Mouse (Mus musculus) liver, embryonic 14.5 days (tissue): ENCODE measurements around the gene Crygc. TPM values are rescaled to one million over a fixed set of nuclear protein-coding genes. Genes with fewer than 3 reads are reported as not detected.

ENCODE experiments used
- ATAC-seq: fragments of 200-750 bp; cut with Nextera tagmentation; 2 replicates; pipeline ENCODE4 v1.8.0; 2017; ENCODE audit warnings: moderate number of reproducible peaks, mild to moderate bottlenecking, moderate library complexity; ENCODE audit not compliant: insufficient read depth
- DNase-seq, 3 experiments: peaks; one replicate each; pipeline ENCODE4 v3.0.0-alpha.2; 2012 to 2013; ENCODE audit warnings: low read depth in 3 of 3, low spot score in 3 of 3
- H3K27ac ChIP-seq: fragments of 300-500 bp; sonication (generic); 2 replicates; pipeline ENCODE4 v1.5.1; 2014; ENCODE audit warnings: moderate library complexity, mild to moderate bottlenecking, control low read depth, inconsistent platforms
- H3K27me3 ChIP-seq: fragments of 300-500 bp; sonication (generic); 2 replicates; pipeline ENCODE4 v1.6.1; 2014; ENCODE audit warnings: mild to moderate bottlenecking, low read length, moderate library complexity; ENCODE audit not compliant: control insufficient read depth, insufficient read depth
- H3K36me3 ChIP-seq: fragments of 300-500 bp; sonication (generic); replicated peaks from 2 replicates; pipeline ENCODE4 v1.6.1; 2014; ENCODE audit warnings: low read depth; ENCODE audit not compliant: control insufficient read depth, insufficient read depth
- H3K4me1 ChIP-seq, 2 experiments: fragments of 200-500 bp in 1 of 2; fragments of 300-500 bp in 1 of 2; sonication (generic) in 1 of 2; replicated peaks; 2 replicates each; pipeline ENCODE4 v1.6.1; 2012 to 2014; ENCODE audit warnings: antibody characterized with exemption in 1 of 2, inconsistent platforms in 1 of 2, low read length in 1 of 2; ENCODE audit not compliant: control insufficient read depth in 2 of 2, insufficient read depth in 2 of 2
- H3K4me2 ChIP-seq: fragments of 300-500 bp; sonication (generic); 2 replicates; pipeline ENCODE4 v1.6.1; 2014; ENCODE audit warnings: low read depth, mild to moderate bottlenecking, control low read depth, moderate library complexity
- H3K4me3 ChIP-seq, 2 experiments: fragments of 200-500 bp in 1 of 2; fragments of 300-500 bp in 1 of 2; sonication (generic) in 1 of 2; 2 replicates each; pipeline ENCODE4 v1.5.1; 2012 to 2014; ENCODE audit warnings: low read depth in 2 of 2, low read length in 2 of 2, mild to moderate bottlenecking in 2 of 2, control low read depth in 1 of 2, inconsistent platforms in 1 of 2, moderate library complexity in 1 of 2; ENCODE audit not compliant: insufficient read depth in 1 of 2
- H3K9ac ChIP-seq: fragments of 300-500 bp; sonication (generic); replicated peaks from 2 replicates; pipeline ENCODE4 v1.6.1; 2014; ENCODE audit warnings: mild to moderate bottlenecking, control low read depth, moderate library complexity
- H3K9me3 ChIP-seq: fragments of 300-500 bp; sonication (generic); 2 replicates; pipeline ENCODE4 v1.6.1; 2016; ENCODE audit warnings: low read length, mixed read lengths; ENCODE audit not compliant: control insufficient read depth
- CTCF ChIP-seq: IDR thresholded peaks from 2 replicates; pipeline ENCODE4 v1.5.1; 2016; ENCODE audit warnings: antibody characterized with exemption, low read depth, control low read depth
- EP300 ChIP-seq: IDR thresholded peaks from 2 replicates; pipeline ENCODE4 v1.6.1; 2016; ENCODE audit warnings: antibody characterized with exemption, low read depth
- WGBS: fragments of 180-500 bp; shearing (Covaris S2); extraction: QIAGEN DNeasy Blood & Tissue Kit; methylation state at CpG from one replicate; pipeline ENCODE4 v1.1.7; 2014; ENCODE audit not compliant: insufficient replicate concordance; 5-methylcytosine and 5-hydroxymethylcytosine counted together
- polyA plus RNA-seq, 2 experiments: library from polyadenylated mRNA; depleted of rRNA in 1 of 2; stranded (reverse) in 1 of 2; unstranded in 1 of 2; fragments of >200 nt; fragmentation: Nextera tagmentation in 1 of 2; extraction: Ambion mirVana in 1 of 2; gene quantifications; 2 replicates each; pipeline versions ENCODE4 v1.2.1 to v1.2.3; 2012 to 2014

Crygc gene
- polyA plus RNA-seq (2012; rRNA removed) (not detected in 2 replicates), polyA plus RNA-seq (2014; fragmentation: Nextera tagmentation; extraction: Ambion mirVana) (not detected in 2 replicates)

- Histone ChIP-seq H3K36me3 (no peaks in the 10 kb centered on the region), H3K27me3 (no peaks in the 10 kb centered on the region), H3K27ac (no peak within 1 kb of the TSS), H3K9me3 (no peaks in the 10 kb centered on the region), H3K4me1 (no peaks in the 10 kb centered on the region), H3K4me3 (no peak within 1 kb of the TSS), H3K9ac (no peak within 1 kb of the TSS), H3K4me2 (no peak within 1 kb of the TSS)
- TF ChIP-seq CTCF (no peak), EP300 (no peak)
- 56% methylated on average over 6 of the region's 6 CpGs for WGBS
- ATAC-seq (no peak), DNase-seq (no peak)
Observed at GRCm38 (mm10) chr1:65073589-65073988, at the start of gene Crygc. Gene Crygc, minus strand, starts transcription at chr1:65073689.

GRCm38 (mm10) chr1:65122574-65123372 is 49.3 kb upstream of the Crygc start, which contains the start of gene D630023F18Rik:
Gene D630023F18Rik, minus strand, starts transcription at chr1:65123214.
- no peak within 1 kb of the TSS for H3K27ac ChIP-seq
- TF ChIP-seq CTCF = no peak
- TF ChIP-seq EP300 = no peak
- no peaks in the 10 kb centered on the region for H3K36me3 ChIP-seq
- no peaks in the 10 kb centered on the region for H3K27me3 ChIP-seq
- H3K4me1 ChIP-seq = peaks cover 0 to 3% of the 10 kb centered on the region in 2 experiments; a peak in 1 of 4 replicates
- no peak within 1 kb of the TSS for H3K9ac ChIP-seq
- H3K9me3 ChIP-seq = no peaks in the 10 kb centered on the region
- no peak within 1 kb of the TSS for H3K4me2 ChIP-seq
- 30% methylated on average over 9 of the region's 9 CpGs for WGBS
- H3K4me3 ChIP-seq = no peak within 1 kb of the TSS
- DNase-seq (no peak), ATAC-seq (no peak)

- Histone ChIP-seq H3K4me1 (peaks cover 0 to 3% of the 10 kb centered on the region in 2 experiments; a peak in 1 of 4 replicates), H3K36me3 (no peaks in the 10 kb centered on the region), H3K27ac (no peak within 1 kb of the TSS), H3K9ac (no peak within 1 kb of the TSS), H3K27me3 (no peaks in the 10 kb centered on the region), H3K4me2 (no peak within 1 kb of the TSS), H3K4me3 (no peak within 1 kb of the TSS), H3K9me3 (no peaks in the 10 kb centered on the region)
- DNase-seq (no peak), ATAC-seq (no peak)
- TF ChIP-seq EP300 (no peak), CTCF (no peak)
- 79% methylated on average over 1 of the region's 1 CpGs for WGBS
Observed at GRCm38 (mm10) chr1:65119438-65119837, 45.9 kb upstream of the Crygc start, which contains the start of gene Gm28845. Gene Gm28845, minus strand, starts transcription at chr1:65119558.

- no peak overlapping the region for H3K9ac ChIP-seq
- H3K27ac ChIP-seq = no peak overlapping the region
- no peak for DNase-seq
- no peaks in the 10 kb centered on the region for H3K36me3 ChIP-seq
- H3K4me3 ChIP-seq = no peak overlapping the region
- ATAC-seq = no peak
- no peaks in the 10 kb centered on the region for H3K27me3 ChIP-seq
- TF ChIP-seq EP300 (no peak), CTCF (no peak)
- H3K4me2 ChIP-seq = no peak overlapping the region
- 47% methylated on average over 8 of the region's 8 CpGs for WGBS
- peaks cover 0 to 5% of the 10 kb centered on the region in 2 experiments; a peak in 1 of 4 replicates for H3K4me1 ChIP-seq
- H3K9me3 ChIP-seq = no peaks in the 10 kb centered on the region
Observed at GRCm38 (mm10) chr1:65118150-65118913, 44.8 kb upstream of the Crygc start.
